ENCODE assay signal across 12 mouse cellular contexts in genomic region chr2:49811420-49811819, GRCm38 (mm10). TPM values are rescaled to one million over a fixed set of nuclear protein-coding genes. Genes with fewer than 3 reads are reported as not detected.
DNase-seq lines count a peak whose midpoint lies in the region; ATAC-seq and TF ChIP-seq lines count a peak whose summit lies in the region.
"Had no signal": no experiment of that assay in that cellular context is flagged by ENCODE, and none has a peak within 500 bp of the region (broad histone marks: within the 10 kb centered on the region; RNA-seq: fewer than 3 reads in every experiment).

No protein-coding gene starts in this region.

- peaks cover 13% of the 10 kb centered on the region for H3K4me1 ChIP-seq in embryonic facial prominence, embryonic 13.5 days
- peaks cover 18% of the 10 kb centered on the region for H3K4me1 ChIP-seq in embryonic facial prominence, embryonic 10.5 days
- peaks cover 20% of the 10 kb centered on the region for H3K4me1 ChIP-seq in lung, embryonic 15.5 days
- peaks cover 11% of the 10 kb centered on the region; the same call in 1 of the 2 replicates for H3K4me1 ChIP-seq in intestine, embryonic 15.5 days (replicated peaks)
- H3K4me1 ChIP-seq in small intestine, adult 2 months (ENCODE audit: control insufficient read depth, insufficient read depth, insufficient read length, low read length), result peaks cover 12% of the 10 kb centered on the region; the same call in 1 of the 2 replicates
- peaks cover 10% of the 10 kb centered on the region for H3K4me1 ChIP-seq in forebrain, embryonic 12.5 days
- H3K4me1 ChIP-seq: neural tube, embryonic 12.5 days had no signal

- no peak overlapping the region for H3K4me3 ChIP-seq in embryonic facial prominence, embryonic 13.5 days
- H3K4me3 ChIP-seq in embryonic facial prominence, embryonic 10.5 days, result no peak overlapping the region
- H3K4me3 ChIP-seq in lung, embryonic 15.5 days, result no peak overlapping the region
- H3K4me3 ChIP-seq in intestine, embryonic 15.5 days (replicated peaks), result 0 out of 2 replicates have a peak overlapping the region, but pooled peaks have one; percentile 6
- H3K4me3 ChIP-seq in small intestine, adult 2 months (ENCODE audit: low read depth, low read length), result peak overlapping the region; percentile 35
- H3K4me3 ChIP-seq in forebrain, embryonic 12.5 days (replicated peaks), result no peak overlapping the region
- H3K4me3 ChIP-seq: hindbrain, embryonic 10.5 days; neural tube, embryonic 12.5 days had no signal

- no peak overlapping the region for H3K9ac ChIP-seq in embryonic facial prominence, embryonic 13.5 days
- H3K9ac ChIP-seq in lung, embryonic 15.5 days, result no peak overlapping the region
- H3K9ac ChIP-seq in intestine, embryonic 15.5 days, result no peak overlapping the region
- no peak overlapping the region for H3K9ac ChIP-seq in forebrain, embryonic 12.5 days
- H3K9ac ChIP-seq: neural tube, embryonic 12.5 days had no signal

- H3K27ac ChIP-seq in embryonic facial prominence, embryonic 13.5 days, result 0 out of 2 replicates have a peak overlapping the region, but pooled peaks have one; percentile 5
- H3K27ac ChIP-seq in embryonic facial prominence, embryonic 10.5 days (replicated peaks), result no peak overlapping the region
- H3K27ac ChIP-seq in lung, embryonic 15.5 days, result peak overlapping the region; percentile 69
- peak overlapping the region; percentile 67 for H3K27ac ChIP-seq in intestine, embryonic 15.5 days
- peak overlapping the region; percentile 37; the same call in 1 of the 2 replicates for H3K27ac ChIP-seq in small intestine, adult 2 months (ENCODE audit: insufficient read depth, low read depth, low read length)
- no peak overlapping the region for H3K27ac ChIP-seq in forebrain, embryonic 12.5 days
- H3K27ac ChIP-seq: hindbrain, embryonic 10.5 days; neural tube, embryonic 12.5 days had no signal

- H3K4me2 ChIP-seq in embryonic facial prominence, embryonic 13.5 days, result no peak overlapping the region
- peak overlapping the region; percentile 8 for H3K4me2 ChIP-seq in lung, embryonic 15.5 days
- H3K4me2 ChIP-seq in intestine, embryonic 15.5 days (replicated peaks), result peak overlapping the region; percentile 30
- no peak overlapping the region for H3K4me2 ChIP-seq in forebrain, embryonic 12.5 days
- H3K4me2 ChIP-seq: neural tube, embryonic 12.5 days had no signal

- no peak for ATAC-seq in embryonic facial prominence, embryonic 13.5 days (ENCODE audit: insufficient number of reproducible peaks, insufficient read depth, low FRiP score, low TSS enrichment, low read depth)
- no peak for ATAC-seq in lung, embryonic 15.5 days (ENCODE audit: borderline replicate concordance, extremely low read depth, low FRiP score, low TSS enrichment)
- ATAC-seq in intestine, embryonic 15.5 days, result peak; percentile 53
- no peak for ATAC-seq in forebrain, embryonic 12.5 days (ENCODE audit: low FRiP score)

- TF ChIP-seq POLR2A in small intestine, adult 2 months (IDR thresholded peaks at IDR 0.05; ENCODE audit: low read depth, low read length), result no peak

- DNase-seq in embryonic facial prominence, embryonic 10.5 days (ENCODE audit: low spot score), result no peak
- no peak for DNase-seq in lung, postnatal 14 days
- DNase-seq in gastrocnemius, adult 8-10 months (ENCODE audit: low spot score in 2 of 2), result no peak
- DNase-seq: gastrocnemius, postnatal 10 days; right cerebral cortex, postnatal 25 days had no signal

- WGBS in embryonic facial prominence, embryonic 13.5 days, result 20% methylated on average over 11 of the region's 11 CpGs
- WGBS in embryonic facial prominence, embryonic 10.5 days, result 12% methylated on average over 11 of the region's 11 CpGs
- 22% methylated on average over 11 of the region's 11 CpGs for WGBS in lung, embryonic 15.5 days
- 19% methylated on average over 11 of the region's 11 CpGs for WGBS in intestine, embryonic 15.5 days
- WGBS in small intestine, adult 2 months, result 12% methylated on average over 11 of the region's 11 CpGs
- WGBS in forebrain, embryonic 12.5 days, result 13% methylated on average over 11 of the region's 11 CpGs

- no peaks in the 10 kb centered on the region for H3K9me3 ChIP-seq in embryonic facial prominence, embryonic 13.5 days
- H3K9me3 ChIP-seq in embryonic facial prominence, embryonic 10.5 days, result no peaks in the 10 kb centered on the region
- H3K9me3 ChIP-seq in lung, embryonic 15.5 days, result no peaks in the 10 kb centered on the region
- H3K9me3 ChIP-seq in intestine, embryonic 15.5 days, result no peaks in the 10 kb centered on the region
- no peaks in the 10 kb centered on the region for H3K9me3 ChIP-seq in forebrain, embryonic 12.5 days
- H3K9me3 ChIP-seq: hindbrain, embryonic 10.5 days; neural tube, embryonic 12.5 days had no signal

- no peaks in the 10 kb centered on the region for H3K36me3 ChIP-seq in embryonic facial prominence, embryonic 13.5 days
- H3K36me3 ChIP-seq in embryonic facial prominence, embryonic 10.5 days (replicated peaks), result no peaks in the 10 kb centered on the region
- H3K36me3 ChIP-seq in lung, embryonic 15.5 days, result no peaks in the 10 kb centered on the region
- no peaks in the 10 kb centered on the region for H3K36me3 ChIP-seq in intestine, embryonic 15.5 days
- H3K36me3 ChIP-seq in small intestine, adult 2 months (ENCODE audit: control insufficient read depth, insufficient read depth, low read length), result no peaks in the 10 kb centered on the region
- H3K36me3 ChIP-seq in forebrain, embryonic 12.5 days (replicated peaks), result no peaks in the 10 kb centered on the region
- H3K36me3 ChIP-seq: hindbrain, embryonic 10.5 days; neural tube, embryonic 12.5 days had no signal

- no peak for TF ChIP-seq CTCF in small intestine, adult 2 months (IDR thresholded peaks at IDR 0.05; ENCODE audit: extremely low read depth, insufficient read length, insufficient replicate concordance, low read depth, low read length)

- H3K27me3 ChIP-seq in embryonic facial prominence, embryonic 13.5 days, result no peaks in the 10 kb centered on the region
- peaks cover 9% of the 10 kb centered on the region; the same call in 1 of the 2 replicates for H3K27me3 ChIP-seq in embryonic facial prominence, embryonic 10.5 days (replicated peaks; ENCODE audit: low read depth, poor library complexity, severe bottlenecking)
- no peaks in the 10 kb centered on the region for H3K27me3 ChIP-seq in lung, embryonic 15.5 days
- no peaks in the 10 kb centered on the region for H3K27me3 ChIP-seq in intestine, embryonic 15.5 days (replicated peaks)
- H3K27me3 ChIP-seq in small intestine, adult 2 months (ENCODE audit: control insufficient read depth, insufficient read depth, low read length), result no peaks in the 10 kb centered on the region
- H3K27me3 ChIP-seq in forebrain, embryonic 12.5 days, result no peaks in the 10 kb centered on the region

RNA-seq across cellular contexts. Expression of gene Lypd6b, which starts 23.9 kb away (rescaled TPM):
- 7.9 and 8.5 TPM in 2 replicates for polyA plus RNA-seq in embryonic facial prominence, embryonic 13.5 days (2015; fragmentation: Nextera tagmentation; extraction: Ambion mirVana)
- 2.9 and 3.9 TPM in 2 replicates for polyA plus RNA-seq in embryonic facial prominence, embryonic 10.5 days (2016; fragmentation: Nextera tagmentation; extraction: Ambion mirVana)
- polyA plus RNA-seq in lung, embryonic 15.5 days (2015; fragmentation: Nextera tagmentation; extraction: Ambion mirVana), result 2.0 and 2.5 TPM in 2 replicates
- polyA plus RNA-seq in intestine, embryonic 15.5 days (2015; fragmentation: Nextera tagmentation; extraction: Ambion mirVana), result 2.0 and 2.8 TPM in 2 replicates
- 0.09 and 1.1 TPM in 2 replicates for polyA plus RNA-seq in small intestine, adult 2 months (2012; rRNA removed)
- not detected for total RNA-seq in gastrocnemius, adult 8-10 months (2022)
- 1.6 and 2.3 TPM in 2 replicates for polyA plus RNA-seq in forebrain, embryonic 12.5 days (2016; fragmentation: Nextera tagmentation; extraction: Ambion mirVana)

Comparison
In these comparisons a context has a peak if more than half of its experiments do, and no peak if none do; other contexts are left out.
1. H3K27ac ChIP-seq: peak in embryonic facial prominence, embryonic 13.5 days (single experiment), lung, embryonic 15.5 days (single experiment), intestine, embryonic 15.5 days (single experiment) and small intestine, adult 2 months (single experiment); none in embryonic facial prominence, embryonic 10.5 days (single experiment) and forebrain, embryonic 12.5 days (single experiment).
2. H3K4me2 ChIP-seq: peak in lung, embryonic 15.5 days (single experiment) and intestine, embryonic 15.5 days (single experiment); none in embryonic facial prominence, embryonic 13.5 days (single experiment) and forebrain, embryonic 12.5 days (single experiment).
3. H3K4me3 ChIP-seq: peak in intestine, embryonic 15.5 days (single experiment) and small intestine, adult 2 months (single experiment); none in embryonic facial prominence, embryonic 13.5 days (single experiment), embryonic facial prominence, embryonic 10.5 days (single experiment), lung, embryonic 15.5 days (single experiment) and forebrain, embryonic 12.5 days (single experiment).